Mouse (Mus musculus): ENCODE measurements at regions not wholly inside any gene's neighbourhood (a gene's known extent, or its start where the extent isn't known, plus 50 kb on each side); places are given as distances from the start of the nearest gene placed in this dataset.

GRCm38 (mm10) chr10:111388545-111389320 lies 84.3 kb upstream of the Nap1l1 start:
- no peak for DNase-seq (ENCODE audit: low spot score)
- H3K9me3 ChIP-seq (replicated peaks), result no peaks in the 10 kb centered on the region
- TF ChIP-seq GATA2 (IDR thresholded peaks at IDR 0.05; ENCODE audit: borderline replicate concordance, low read depth, low read length) (no peak), TAL1 (conservative IDR thresholded peaks at IDR 0.05; ENCODE audit: low read depth, low read length) (no peak), POLR2AphosphoS5 (IDR thresholded peaks at IDR 0.05; ENCODE audit: insufficient replicate concordance, low read depth, low read length) (no peak), GATA1 (IDR thresholded peaks at IDR 0.05; ENCODE audit: borderline replicate concordance, low read length) (no peak), CTCF (IDR thresholded peaks at IDR 0.05; ENCODE audit: low read depth, low read length) (no peak)
- no peaks in the 10 kb centered on the region for H3K4me1 ChIP-seq (ENCODE audit: insufficient read depth, low read depth, low read length)
- ATAC-seq (ENCODE audit: extremely low read depth, insufficient number of reproducible peaks, low FRiP score, poor library complexity, severe bottlenecking), result no peak
- H3K4me3 ChIP-seq (ENCODE audit: low read depth, low read length), result no peak overlapping the region
- peaks cover 7% of the 10 kb centered on the region; the same call in 1 of the 2 replicates for H3K27me3 ChIP-seq (ENCODE audit: insufficient read depth, low read length)
- no peaks in the 10 kb centered on the region for H3K36me3 ChIP-seq (replicated peaks)

GRCm38 (mm10) chr10:111389890-111390289 lies 83.1 kb upstream of the Nap1l1 start:
- no peaks in the 10 kb centered on the region for H3K36me3 ChIP-seq (replicated peaks)
- H3K4me3 ChIP-seq (ENCODE audit: low read depth, low read length), result no peak overlapping the region
- no peak for ATAC-seq (ENCODE audit: extremely low read depth, insufficient number of reproducible peaks, low FRiP score, poor library complexity, severe bottlenecking)
- no peaks in the 10 kb centered on the region for H3K4me1 ChIP-seq (ENCODE audit: insufficient read depth, low read depth, low read length)
- no peaks in the 10 kb centered on the region for H3K9me3 ChIP-seq (replicated peaks)
- H3K27me3 ChIP-seq (ENCODE audit: insufficient read depth, low read length), result peaks cover 2% of the 10 kb centered on the region; the same call in 1 of the 2 replicates
- no peak for DNase-seq (ENCODE audit: low spot score)
- no peak for TF ChIP-seq GATA1 (IDR thresholded peaks at IDR 0.05; ENCODE audit: borderline replicate concordance, low read length)
- no peak for TF ChIP-seq GATA2 (IDR thresholded peaks at IDR 0.05; ENCODE audit: borderline replicate concordance, low read depth, low read length)
- no peak for TF ChIP-seq TAL1 (conservative IDR thresholded peaks at IDR 0.05; ENCODE audit: low read depth, low read length)
- TF ChIP-seq POLR2AphosphoS5 (IDR thresholded peaks at IDR 0.05; ENCODE audit: insufficient replicate concordance, low read depth, low read length), result no peak
- TF ChIP-seq CTCF (IDR thresholded peaks at IDR 0.05; ENCODE audit: low read depth, low read length), result no peak

- TF ChIP-seq POLR2AphosphoS5 (IDR thresholded peaks at IDR 0.05; ENCODE audit: insufficient replicate concordance, low read depth, low read length) (no peak), CTCF (IDR thresholded peaks at IDR 0.05; ENCODE audit: low read depth, low read length) (no peak), GATA2 (IDR thresholded peaks at IDR 0.05; ENCODE audit: borderline replicate concordance, low read depth, low read length) (no peak), TAL1 (conservative IDR thresholded peaks at IDR 0.05; ENCODE audit: low read depth, low read length) (no peak), GATA1 (IDR thresholded peaks at IDR 0.05; ENCODE audit: borderline replicate concordance, low read length) (no peak)
- Histone ChIP-seq H3K4me3 (ENCODE audit: low read depth, low read length) (no peak overlapping the region), H3K4me1 (ENCODE audit: insufficient read depth, low read depth, low read length) (no peaks in the 10 kb centered on the region), H3K9me3 (replicated peaks) (no peaks in the 10 kb centered on the region), H3K27me3 (ENCODE audit: insufficient read depth, low read length) (no peaks in the 10 kb centered on the region; the same call in 1 of the 2 replicates), H3K36me3 (replicated peaks) (no peaks in the 10 kb centered on the region)
- DNase-seq (ENCODE audit: low spot score), result no peak
- no peak for ATAC-seq (ENCODE audit: extremely low read depth, insufficient number of reproducible peaks, low FRiP score, poor library complexity, severe bottlenecking)
Measured at GRCm38 (mm10) chr10:111394421-111394820, 78.6 kb upstream of the Nap1l1 start.

- DNase-seq (ENCODE audit: low spot score) (no peak), ATAC-seq (ENCODE audit: extremely low read depth, insufficient number of reproducible peaks, low FRiP score, poor library complexity, severe bottlenecking) (no peak)
Measured at GRCm38 (mm10) chr10:111405071-111405470, 68.0 kb upstream of the Nap1l1 start.

GRCm38 (mm10) chr10:111408887-111409286 lies 64.1 kb upstream of the Nap1l1 start:
- no peak for ATAC-seq (ENCODE audit: extremely low read depth, insufficient number of reproducible peaks, low FRiP score, poor library complexity, severe bottlenecking)
- H3K4me1 ChIP-seq (ENCODE audit: insufficient read depth, low read depth, low read length), result peaks cover 7% of the 10 kb centered on the region
- 0 out of 2 replicates have a peak, but pooled peaks cover 9% of the 10 kb centered on the region for H3K27me3 ChIP-seq (ENCODE audit: insufficient read depth, low read length)
- TF ChIP-seq GATA2 (IDR thresholded peaks at IDR 0.05; ENCODE audit: borderline replicate concordance, low read depth, low read length) (no peak), CTCF (IDR thresholded peaks at IDR 0.05; ENCODE audit: low read depth, low read length) (no peak), POLR2AphosphoS5 (IDR thresholded peaks at IDR 0.05; ENCODE audit: insufficient replicate concordance, low read depth, low read length) (no peak), TAL1 (conservative IDR thresholded peaks at IDR 0.05; ENCODE audit: low read depth, low read length) (no peak), GATA1 (IDR thresholded peaks at IDR 0.05; ENCODE audit: borderline replicate concordance, low read length) (no peak)
- H3K4me3 ChIP-seq (ENCODE audit: low read depth, low read length), result no peak overlapping the region
- no peak for DNase-seq (ENCODE audit: low spot score)
- no peaks in the 10 kb centered on the region for H3K36me3 ChIP-seq (replicated peaks)
- 0 out of 2 replicates have a peak, but pooled peaks cover 2% of the 10 kb centered on the region for H3K9me3 ChIP-seq (replicated peaks)

More at GRCm38 (mm10) chr10:111405071-111405470, 68.0 kb upstream of the Nap1l1 start:
- H3K4me3 ChIP-seq (ENCODE audit: low read depth, low read length), result no peak overlapping the region
- 0 out of 2 replicates have a peak, but pooled peaks cover 2% of the 10 kb centered on the region for H3K9me3 ChIP-seq (replicated peaks)
- H3K27me3 ChIP-seq (ENCODE audit: insufficient read depth, low read length), result 0 out of 2 replicates have a peak, but pooled peaks cover 5% of the 10 kb centered on the region
- H3K4me1 ChIP-seq (ENCODE audit: insufficient read depth, low read depth, low read length), result no peaks in the 10 kb centered on the region; the same call in 1 of the 2 replicates
- no peaks in the 10 kb centered on the region for H3K36me3 ChIP-seq (replicated peaks)
- TF ChIP-seq TAL1 (conservative IDR thresholded peaks at IDR 0.05; ENCODE audit: low read depth, low read length), result no peak
- no peak for TF ChIP-seq CTCF (IDR thresholded peaks at IDR 0.05; ENCODE audit: low read depth, low read length)
- no peak for TF ChIP-seq GATA1 (IDR thresholded peaks at IDR 0.05; ENCODE audit: borderline replicate concordance, low read length)
- TF ChIP-seq POLR2AphosphoS5 (IDR thresholded peaks at IDR 0.05; ENCODE audit: insufficient replicate concordance, low read depth, low read length), result no peak
- TF ChIP-seq GATA2 (IDR thresholded peaks at IDR 0.05; ENCODE audit: borderline replicate concordance, low read depth, low read length), result no peak

GRCm38 (mm10) chr10:111409497-111409896 lies 63.5 kb upstream of the Nap1l1 start:
- Histone ChIP-seq H3K27me3 (ENCODE audit: insufficient read depth, low read length) (0 out of 2 replicates have a peak, but pooled peaks cover 9% of the 10 kb centered on the region), H3K36me3 (replicated peaks) (no peaks in the 10 kb centered on the region), H3K4me3 (ENCODE audit: low read depth, low read length) (no peak overlapping the region), H3K4me1 (ENCODE audit: insufficient read depth, low read depth, low read length) (peaks cover 7% of the 10 kb centered on the region), H3K9me3 (replicated peaks) (0 out of 2 replicates have a peak, but pooled peaks cover 2% of the 10 kb centered on the region)
- DNase-seq (ENCODE audit: low spot score) (no peak), ATAC-seq (ENCODE audit: extremely low read depth, insufficient number of reproducible peaks, low FRiP score, poor library complexity, severe bottlenecking) (no peak)
- TF ChIP-seq TAL1 (conservative IDR thresholded peaks at IDR 0.05; ENCODE audit: low read depth, low read length) (no peak), POLR2AphosphoS5 (IDR thresholded peaks at IDR 0.05; ENCODE audit: insufficient replicate concordance, low read depth, low read length) (no peak), GATA2 (IDR thresholded peaks at IDR 0.05; ENCODE audit: borderline replicate concordance, low read depth, low read length) (no peak), GATA1 (IDR thresholded peaks at IDR 0.05; ENCODE audit: borderline replicate concordance, low read length) (no peak), CTCF (IDR thresholded peaks at IDR 0.05; ENCODE audit: low read depth, low read length) (no peak)

Data from G1E (cell line).